Mouse (Mus musculus) embryonic facial prominence, embryonic 11.5 days (tissue): ENCODE measurements at regions not wholly inside any gene's neighbourhood (a gene's known extent, or its start where the extent isn't known, plus 50 kb on each side); places are given as distances from the start of the nearest gene placed in this dataset.
A peak's percentile ranks its signal among the peaks of the same experiment; 100 is the strongest.

Experiments
- ATAC-seq: fragments of 200-750 bp; cut with Nextera tagmentation; replicated peaks from 2 replicates; pipeline ENCODE4 v1.8.0; 2017; ENCODE audit warnings: low read depth; ENCODE audit not compliant: insufficient number of reproducible peaks, low FRiP score, low TSS enrichment
- DNase-seq: peaks from one replicate; pipeline ENCODE4 v3.0.0-alpha.2; 2015; ENCODE audit warnings: low spot score
- H3K27ac ChIP-seq: fragments of 300-500 bp; sonication (generic); replicated peaks from 2 replicates; pipeline ENCODE4 v1.5.1; 2014; ENCODE audit warnings: mild to moderate bottlenecking, low read depth, low read length, control low read depth
- H3K27me3 ChIP-seq: fragments of 300-500 bp; sonication (generic); 2 replicates; pipeline ENCODE4 v1.6.1; 2014; ENCODE audit warnings: mild to moderate bottlenecking, low read length, moderate library complexity, mixed read lengths; ENCODE audit not compliant: control insufficient read depth, insufficient read depth
- H3K36me3 ChIP-seq: fragments of 300-500 bp; sonication (generic); replicated peaks from 2 replicates; pipeline ENCODE4 v1.6.1; 2014; ENCODE audit warnings: low read depth, mild to moderate bottlenecking, low read length, moderate library complexity, mixed read lengths; ENCODE audit not compliant: control insufficient read depth, insufficient read depth
- H3K4me1 ChIP-seq: fragments of 300-500 bp; sonication (generic); 2 replicates; pipeline ENCODE4 v1.6.1; 2014; ENCODE audit warnings: low read length, mixed read lengths; ENCODE audit not compliant: control insufficient read depth, insufficient read depth
- H3K4me2 ChIP-seq: fragments of 300-500 bp; sonication (generic); 2 replicates; pipeline ENCODE4 v1.6.1; 2014; ENCODE audit warnings: low read depth, mild to moderate bottlenecking, control low read depth, low read length, moderate library complexity
- H3K4me3 ChIP-seq: fragments of 300-500 bp; sonication (generic); 2 replicates; pipeline ENCODE4 v1.5.1; 2014; ENCODE audit warnings: low read depth, low read length, control low read depth
- H3K9ac ChIP-seq: fragments of 300-500 bp; sonication (generic); replicated peaks from 2 replicates; pipeline ENCODE4 v1.6.1; 2014; ENCODE audit warnings: mild to moderate bottlenecking, control low read depth, low read length
- H3K9me3 ChIP-seq: fragments of 300-500 bp; sonication (generic); replicated peaks from 2 replicates; pipeline ENCODE4 v1.6.1; 2016; ENCODE audit warnings: mild to moderate bottlenecking, low read length, inconsistent platforms, mixed read lengths; ENCODE audit not compliant: control insufficient read depth
- WGBS: fragments of 180-500 bp; shearing (Covaris S2); extraction: QIAGEN DNeasy Blood & Tissue Kit; methylation state at CpG from one replicate; pipeline ENCODE4 v1.1.7; 2014; 5-methylcytosine and 5-hydroxymethylcytosine counted together

- Histone ChIP-seq H3K4me1 (no peaks in the 10 kb centered on the region), H3K4me3 (no peak overlapping the region), H3K9me3 (no peaks in the 10 kb centered on the region), H3K27ac (no peak overlapping the region), H3K9ac (no peak overlapping the region), H3K4me2 (no peak overlapping the region), H3K36me3 (no peaks in the 10 kb centered on the region), H3K27me3 (no peaks in the 10 kb centered on the region)
- DNase-seq (no peak), ATAC-seq (no peak)
- WGBS: 91% methylated on average over 3 of the region's 3 CpGs
Measured at GRCm38 (mm10) chr17:47127571-47127970, 117.2 kb upstream of the Ubr2 start.

- no peaks in the 10 kb centered on the region for H3K9me3 ChIP-seq
- H3K4me3 ChIP-seq: no peak overlapping the region
- ATAC-seq (no peak), DNase-seq (no peak)
- no peaks in the 10 kb centered on the region for H3K4me1 ChIP-seq
- no peak overlapping the region for H3K9ac ChIP-seq
- no peaks in the 10 kb centered on the region for H3K36me3 ChIP-seq
- 83% methylated on average over 18 of the region's 18 CpGs for WGBS
- H3K4me2 ChIP-seq: no peak overlapping the region
- H3K27me3 ChIP-seq: no peaks in the 10 kb centered on the region
- no peak overlapping the region for H3K27ac ChIP-seq
Measured at GRCm38 (mm10) chr17:47123576-47123975, 113.2 kb upstream of the Ubr2 start.

- no peak overlapping the region for H3K4me2 ChIP-seq
- DNase-seq: no peak
- no peak overlapping the region for H3K4me3 ChIP-seq
- H3K4me1 ChIP-seq: no peaks in the 10 kb centered on the region
- no peak overlapping the region for H3K27ac ChIP-seq
- H3K27me3 ChIP-seq: no peaks in the 10 kb centered on the region
- 80% methylated on average over 9 of the region's 9 CpGs for WGBS
- H3K36me3 ChIP-seq: no peaks in the 10 kb centered on the region
- H3K9ac ChIP-seq: no peak overlapping the region
- no peaks in the 10 kb centered on the region for H3K9me3 ChIP-seq
- no peak for ATAC-seq
Measured at GRCm38 (mm10) chr17:47122221-47122620, 111.9 kb upstream of the Ubr2 start.

DNA sequence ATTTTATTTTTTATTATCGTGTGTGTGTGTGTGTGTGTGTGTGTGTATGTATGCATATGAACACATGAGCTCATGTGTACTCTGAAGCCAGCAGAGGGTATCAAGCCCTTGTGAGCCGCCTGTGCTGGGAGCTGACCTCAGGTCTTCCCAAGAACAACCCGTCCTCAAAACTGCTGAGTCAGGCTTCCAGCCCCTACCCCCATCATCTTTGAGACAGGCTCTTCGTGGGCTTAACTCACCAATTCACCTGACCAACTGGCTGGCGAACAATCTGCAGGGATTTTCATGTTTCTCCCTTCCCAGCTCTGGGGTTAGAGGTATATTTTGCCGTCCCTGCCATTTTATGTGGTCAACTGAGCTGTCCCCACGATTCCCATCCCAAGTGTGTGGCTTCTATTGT, 107.7 kb upstream of the Ubr2 start:
- Histone ChIP-seq H3K4me1 (no peaks in the 10 kb centered on the region), H3K27ac (no peak overlapping the region), H3K27me3 (no peaks in the 10 kb centered on the region), H3K36me3 (no peaks in the 10 kb centered on the region), H3K4me3 (no peak overlapping the region), H3K4me2 (no peak overlapping the region), H3K9me3 (no peaks in the 10 kb centered on the region), H3K9ac (no peak overlapping the region)
- DNase-seq (no peak), ATAC-seq (no peak)
- 82% methylated on average over 7 of the region's 7 CpGs for WGBS

DNA sequence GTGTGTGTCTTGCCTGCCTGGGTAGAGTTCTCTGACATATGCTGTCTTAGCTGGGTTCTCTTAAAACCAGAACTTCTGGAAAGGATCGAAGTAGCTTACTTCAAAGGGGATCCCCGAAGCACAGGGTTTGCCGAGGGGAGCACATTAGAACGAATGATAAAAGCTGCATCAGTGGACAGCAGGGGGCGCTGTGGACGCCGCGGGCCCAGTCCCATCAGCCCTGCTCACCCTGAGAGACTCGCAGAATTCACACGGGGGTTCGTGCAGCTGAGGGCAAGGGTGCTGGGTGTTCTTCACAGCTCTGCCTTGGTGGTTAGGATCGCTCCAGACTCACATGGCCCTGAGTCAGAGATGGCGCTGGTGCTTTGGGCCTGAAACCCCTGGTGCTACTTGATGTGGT, 105.4 kb upstream of the Ubr2 start:
- H3K27me3 ChIP-seq: no peaks in the 10 kb centered on the region
- H3K4me3 ChIP-seq: no peak overlapping the region
- WGBS: 45% methylated on average over 13 of the region's 13 CpGs
- no peak overlapping the region for H3K4me2 ChIP-seq
- no peak overlapping the region for H3K9ac ChIP-seq
- ATAC-seq: no peak
- DNase-seq: peak; percentile 41
- no peaks in the 10 kb centered on the region for H3K4me1 ChIP-seq
- no peak overlapping the region for H3K27ac ChIP-seq
- H3K9me3 ChIP-seq: no peaks in the 10 kb centered on the region
- no peaks in the 10 kb centered on the region for H3K36me3 ChIP-seq

DNA sequence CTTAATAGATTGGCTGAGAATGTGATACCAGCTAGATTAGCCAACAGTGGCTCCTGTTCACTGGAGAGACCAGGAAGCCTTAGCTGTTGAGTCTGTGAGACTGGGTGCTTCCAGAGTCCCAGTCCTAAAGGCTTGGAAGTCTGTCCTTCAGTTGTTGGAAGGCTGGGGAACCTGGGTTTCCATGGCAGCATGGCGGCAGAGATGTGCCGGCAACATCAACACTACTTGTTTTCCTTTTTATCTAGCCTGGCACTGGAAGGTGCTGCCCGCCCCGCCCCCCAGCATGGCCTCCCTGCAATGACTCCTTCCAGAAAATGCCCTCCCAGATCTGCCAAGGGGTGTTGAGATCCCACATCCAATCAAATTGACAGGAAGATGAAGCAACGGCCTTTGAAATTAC, 104.8 kb upstream of the Ubr2 start:
- WGBS: 86% methylated on average over 5 of the region's 5 CpGs
- no peaks in the 10 kb centered on the region for H3K4me1 ChIP-seq
- DNase-seq: no peak
- H3K4me3 ChIP-seq: no peak overlapping the region
- no peaks in the 10 kb centered on the region for H3K27me3 ChIP-seq
- H3K4me2 ChIP-seq: no peak overlapping the region
- ATAC-seq: no peak
- H3K9ac ChIP-seq: no peak overlapping the region
- no peaks in the 10 kb centered on the region for H3K36me3 ChIP-seq
- H3K9me3 ChIP-seq: no peaks in the 10 kb centered on the region
- no peak overlapping the region for H3K27ac ChIP-seq

GRCm38 (mm10) chr17:47114736-47115135, 104.4 kb upstream of the Ubr2 start:
- no peak overlapping the region for H3K9ac ChIP-seq
- no peak for ATAC-seq
- H3K36me3 ChIP-seq: no peaks in the 10 kb centered on the region
- no peak overlapping the region for H3K4me2 ChIP-seq
- no peaks in the 10 kb centered on the region for H3K9me3 ChIP-seq
- 85% methylated on average over 7 of the region's 7 CpGs for WGBS
- H3K27ac ChIP-seq: no peak overlapping the region
- DNase-seq: no peak
- no peaks in the 10 kb centered on the region for H3K4me1 ChIP-seq
- H3K27me3 ChIP-seq: no peaks in the 10 kb centered on the region
- no peak overlapping the region for H3K4me3 ChIP-seq

DNA sequence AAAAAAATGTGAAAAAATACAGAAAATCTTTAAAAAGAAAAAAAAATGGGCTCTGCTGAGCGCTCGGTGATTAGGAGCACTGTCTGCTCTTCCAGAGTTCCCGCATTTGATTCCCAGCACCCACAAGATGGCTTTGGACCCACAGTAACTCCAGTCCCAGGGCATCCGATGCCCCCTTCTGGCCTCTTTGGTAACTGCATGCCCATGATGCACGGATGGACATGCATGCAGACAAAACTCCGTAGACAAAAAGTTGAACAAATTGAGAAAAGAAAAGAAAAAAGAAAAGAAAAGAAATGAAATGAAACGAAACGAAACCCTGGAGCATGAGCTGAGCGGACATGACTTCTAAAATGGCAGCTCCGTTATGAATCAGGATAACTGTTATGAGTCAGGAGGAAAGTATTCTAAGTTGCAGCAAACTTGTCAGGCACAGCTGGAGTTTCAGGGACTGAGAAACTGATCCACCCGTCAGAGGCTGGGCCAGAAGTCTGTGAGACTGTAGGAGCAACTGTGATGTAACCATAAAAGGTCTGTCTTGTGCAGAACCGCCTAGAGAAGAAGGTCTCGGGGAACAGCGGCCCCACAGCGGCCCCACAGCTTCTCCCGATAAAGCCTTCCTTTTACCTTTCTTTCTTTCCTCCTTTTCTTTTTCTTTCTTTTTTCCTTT, 102.3 kb upstream of the Ubr2 start:
- H3K27ac ChIP-seq: no peak overlapping the region
- no peaks in the 10 kb centered on the region for H3K4me1 ChIP-seq
- no peak overlapping the region for H3K4me2 ChIP-seq
- ATAC-seq (no peak), DNase-seq (no peak)
- H3K36me3 ChIP-seq: no peaks in the 10 kb centered on the region
- H3K9ac ChIP-seq: no peak overlapping the region
- WGBS: 88% methylated on average over 16 of the region's 16 CpGs
- no peaks in the 10 kb centered on the region for H3K9me3 ChIP-seq
- no peak overlapping the region for H3K4me3 ChIP-seq
- no peaks in the 10 kb centered on the region for H3K27me3 ChIP-seq
